Mouse (Mus musculus): ENCODE results near the gene Trim72.

- no peak for TF ChIP-seq MEF2A (IDR thresholded peaks at IDR 0.05; ENCODE audit: borderline replicate concordance, low read depth, low read length)
- TF ChIP-seq E2F4 (IDR thresholded peaks at IDR 0.05; ENCODE audit: insufficient replicate concordance, low read depth, low read length), result no peak
- no peak for TF ChIP-seq POLR2A (IDR thresholded peaks at IDR 0.05; ENCODE audit: low read depth, low read length)
- TF ChIP-seq NELFE (IDR thresholded peaks at IDR 0.05; ENCODE audit: low read depth, low read length), result no peak
- no peak for TF ChIP-seq EP300 (IDR thresholded peaks at IDR 0.05; ENCODE audit: low read length)
- no peak for TF ChIP-seq HCFC1 (IDR thresholded peaks at IDR 0.05; ENCODE audit: low read depth, low read length)
- no peak for TF ChIP-seq ZNF384 (IDR thresholded peaks at IDR 0.05; ENCODE audit: low read depth, low read length)
Observed at GRCm38 (mm10) chr7:128003688-128004087, at the start of gene Trim72.
